ENCODE assay signal across 8 mouse cellular contexts in the genomic region with DNA sequence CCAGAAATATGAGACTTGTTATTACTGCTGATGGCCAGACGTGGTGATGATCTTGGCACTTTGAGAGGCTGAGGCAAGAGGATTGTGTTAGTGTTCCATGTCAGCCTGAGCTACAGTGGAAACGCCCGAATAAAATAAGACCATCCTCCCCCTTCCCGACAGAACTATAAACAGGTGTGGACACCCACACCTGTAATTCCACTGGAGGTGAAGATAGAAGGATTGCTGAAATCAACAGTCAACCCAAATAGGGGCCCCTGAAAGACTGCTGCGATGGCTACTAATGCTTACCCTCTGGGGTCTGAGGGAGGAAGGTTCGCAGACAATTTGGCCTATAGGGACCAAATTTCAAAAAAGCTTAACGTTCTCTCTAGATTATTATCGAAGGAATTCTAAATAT. TPM values are rescaled to one million over a fixed set of nuclear protein-coding genes. Genes with fewer than 3 reads are reported as not detected.
DNase-seq lines count a peak whose midpoint lies in the region; ATAC-seq and TF ChIP-seq lines count a peak whose summit lies in the region.

No protein-coding gene starts in this region.

- no peak for TF ChIP-seq POLR2A in heart, adult 2 months (IDR thresholded peaks at IDR 0.05; ENCODE audit: insufficient read depth, low read depth, low read length)

- H3K4me2 ChIP-seq in embryonic facial prominence, embryonic 12.5 days (replicated peaks), result peak overlapping the region; percentile 94
- peak overlapping the region; percentile 71 for H3K4me2 ChIP-seq in limb, embryonic 13.5 days (replicated peaks)
- peak overlapping the region; percentile 90 for H3K4me2 ChIP-seq in stomach, postnatal 0 days (replicated peaks; ENCODE audit: low read depth)

- no peak for TF ChIP-seq CTCF in heart, adult 2 months (IDR thresholded peaks at IDR 0.05)
- TF ChIP-seq CTCF in stomach, postnatal 0 days (IDR thresholded peaks at IDR 0.05; ENCODE audit: low read depth), result no peak

- H3K27ac ChIP-seq in heart, adult 2 months, result peak overlapping the region; percentile 89
- peak overlapping the region; percentile 86 for H3K27ac ChIP-seq in embryonic facial prominence, embryonic 12.5 days
- peak overlapping the region; percentile 84 for H3K27ac ChIP-seq in limb, embryonic 13.5 days
- peak overlapping the region; percentile 91 for H3K27ac ChIP-seq in stomach, postnatal 0 days (replicated peaks)

- no peak for DNase-seq in heart, adult 2 months
- DNase-seq in heart, adult 9 months (ENCODE audit: low spot score in 2 of 2), result no peak
- peak; percentile 11 to 16 for DNase-seq in B cell, adult 2 months
- DNase-seq in stomach, postnatal 0 days (ENCODE audit: low spot score), result no peak
- DNase-seq in right cerebral cortex, postnatal 25 days, result no peak
- no peak for DNase-seq in spleen, postnatal 14 days (ENCODE audit: low spot score in 2 of 2)

- peaks cover 2% of the 10 kb centered on the region; the same call in 1 of the 2 replicates for H3K36me3 ChIP-seq in heart, adult 2 months (ENCODE audit: control insufficient read depth, insufficient read depth, low read length)
- H3K36me3 ChIP-seq in embryonic facial prominence, embryonic 12.5 days, result peaks cover 30% of the 10 kb centered on the region
- H3K36me3 ChIP-seq in limb, embryonic 13.5 days, result peaks cover 35% of the 10 kb centered on the region
- peaks cover 7% of the 10 kb centered on the region for H3K36me3 ChIP-seq in stomach, postnatal 0 days (ENCODE audit: control insufficient read depth, insufficient read depth, low read length)

- peak overlapping the region; percentile 69 for H3K4me3 ChIP-seq in heart, adult 2 months
- peak overlapping the region; percentile 93 for H3K4me3 ChIP-seq in embryonic facial prominence, embryonic 12.5 days
- peak overlapping the region; percentile 89 for H3K4me3 ChIP-seq in limb, embryonic 13.5 days
- H3K4me3 ChIP-seq in stomach, postnatal 0 days (ENCODE audit: low read depth, low read length), result peak overlapping the region; percentile 90

- no peaks in the 10 kb centered on the region for H3K9me3 ChIP-seq in embryonic facial prominence, embryonic 12.5 days
- no peaks in the 10 kb centered on the region for H3K9me3 ChIP-seq in limb, embryonic 13.5 days
- H3K9me3 ChIP-seq in stomach, postnatal 0 days (ENCODE audit: control insufficient read depth, low read length), result no peaks in the 10 kb centered on the region

- H3K79me2 ChIP-seq in heart, adult 2 months (replicated peaks; ENCODE audit: control insufficient read depth, insufficient read depth, low read length), result peaks cover 5% of the 10 kb centered on the region

- peaks cover 6% of the 10 kb centered on the region for H3K4me1 ChIP-seq in heart, adult 2 months (ENCODE audit: control insufficient read depth, insufficient read depth, low read length)
- H3K4me1 ChIP-seq in embryonic facial prominence, embryonic 12.5 days, result peaks cover 16% of the 10 kb centered on the region
- H3K4me1 ChIP-seq in limb, embryonic 13.5 days, result peaks cover 20% of the 10 kb centered on the region
- 0 out of 2 replicates have a peak, but pooled peaks cover 2% of the 10 kb centered on the region for H3K4me1 ChIP-seq in stomach, postnatal 0 days (replicated peaks; ENCODE audit: control insufficient read depth, insufficient read depth)

- no peak for TF ChIP-seq EP300 in heart, adult 2 months (IDR thresholded peaks at IDR 0.05; ENCODE audit: insufficient read depth, low read depth, low read length)
- TF ChIP-seq EP300 in stomach, postnatal 0 days (optimal IDR thresholded peaks at IDR 0.05), result no peak

- no peak for ATAC-seq in embryonic facial prominence, embryonic 12.5 days (ENCODE audit: insufficient number of reproducible peaks, insufficient read depth, low FRiP score, low TSS enrichment)
- no peak for ATAC-seq in limb, embryonic 13.5 days (ENCODE audit: low FRiP score, low read depth)
- no peak for ATAC-seq in stomach, postnatal 0 days (ENCODE audit: low FRiP score, low TSS enrichment)

- 8% methylated on average over 8 of the region's 8 CpGs for WGBS in heart, adult 2 months
- WGBS in embryonic facial prominence, embryonic 12.5 days, result 12% methylated on average over 8 of the region's 8 CpGs
- 12% methylated on average over 8 of the region's 8 CpGs for WGBS in limb, embryonic 13.5 days
- WGBS in stomach, postnatal 0 days, result 7% methylated on average over 8 of the region's 8 CpGs

- 0 out of 2 replicates have a peak overlapping the region, but pooled peaks have one; percentile 27 for H3K9ac ChIP-seq in heart, adult 2 months (ENCODE audit: low read depth, low read length)
- peak overlapping the region; percentile 81 for H3K9ac ChIP-seq in embryonic facial prominence, embryonic 12.5 days
- H3K9ac ChIP-seq in limb, embryonic 13.5 days, result peak overlapping the region; percentile 90
- H3K9ac ChIP-seq in stomach, postnatal 0 days (ENCODE audit: low read length), result peak overlapping the region; percentile 80

- H3K27me3 ChIP-seq in heart, adult 2 months (ENCODE audit: control insufficient read depth, insufficient read depth, low read length), result no peaks in the 10 kb centered on the region
- H3K27me3 ChIP-seq in embryonic facial prominence, embryonic 12.5 days, result no peaks in the 10 kb centered on the region
- no peaks in the 10 kb centered on the region for H3K27me3 ChIP-seq in limb, embryonic 13.5 days
- H3K27me3 ChIP-seq in stomach, postnatal 0 days (ENCODE audit: control insufficient read depth, insufficient read depth, low read length), result no peaks in the 10 kb centered on the region

- intact Hi-C loops in heart, adult 2 months (cut with DNase I), result loop anchor here (1.0 kb wide), 1 partner anchor 27 kb away; the partner anchor contains the start of genes Emc1, Mrto4 and Ubr4

RNA-seq across cellular contexts. Expression of gene Ubr4, which starts 27.3 kb away (rescaled TPM):
- total RNA-seq in heart, adult 2 months (2021), result 100 to 1,000 TPM in 1 of 2 experiments, 10 to 100 TPM in 1; 90.0 to 109 TPM
- polyA plus RNA-seq in heart, adult 2 months (2012; rRNA removed), result 107 and 123 TPM in 2 replicates
- 70.8 and 74.0 TPM in 2 replicates for polyA plus RNA-seq in embryonic facial prominence, embryonic 12.5 days (2016; fragmentation: Nextera tagmentation; extraction: Ambion mirVana)
- 75.6 and 78.3 TPM in 2 replicates for polyA plus RNA-seq in limb, embryonic 13.5 days (2015; fragmentation: Nextera tagmentation; extraction: Ambion mirVana)
- 32.8 and 33.1 TPM in 2 replicates for polyA plus RNA-seq in stomach, postnatal 0 days (2015; fragmentation: Nextera tagmentation; extraction: Ambion mirVana)

RNA-seq across cellular contexts. Expression of gene Emc1, which starts 27.3 kb away (rescaled TPM):
- total RNA-seq in heart, adult 2 months (2021), result 10 to 100 TPM; 45.5 to 47.4 TPM
- 47.5 and 57.6 TPM in 2 replicates for polyA plus RNA-seq in heart, adult 2 months (2012; rRNA removed)
- polyA plus RNA-seq in embryonic facial prominence, embryonic 12.5 days (2016; fragmentation: Nextera tagmentation; extraction: Ambion mirVana), result 32.1 and 33.6 TPM in 2 replicates
- 22.8 and 28.0 TPM in 2 replicates for polyA plus RNA-seq in limb, embryonic 13.5 days (2015; fragmentation: Nextera tagmentation; extraction: Ambion mirVana)
- polyA plus RNA-seq in stomach, postnatal 0 days (2015; fragmentation: Nextera tagmentation; extraction: Ambion mirVana), result 10.7 and 11.9 TPM in 2 replicates

RNA-seq across cellular contexts. Expression of gene Mrto4, which starts 27.3 kb away (rescaled TPM):
- total RNA-seq in heart, adult 2 months (2021), result 10 to 100 TPM; 27.1 to 31.3 TPM
- 16.5 TPM in 2 replicates for polyA plus RNA-seq in heart, adult 2 months (2012; rRNA removed)
- polyA plus RNA-seq in embryonic facial prominence, embryonic 12.5 days (2016; fragmentation: Nextera tagmentation; extraction: Ambion mirVana), result 125 and 129 TPM in 2 replicates
- polyA plus RNA-seq in limb, embryonic 13.5 days (2015; fragmentation: Nextera tagmentation; extraction: Ambion mirVana), result 118 and 119 TPM in 2 replicates
- polyA plus RNA-seq in stomach, postnatal 0 days (2015; fragmentation: Nextera tagmentation; extraction: Ambion mirVana), result 41.0 and 43.7 TPM in 2 replicates

Comparison
In these comparisons a context has a peak if more than half of its experiments do, and no peak if none do; other contexts are left out.
1. DNase-seq: peak in B cell, adult 2 months (2 of 2); none in heart, adult 2 months (0 of 2), heart, adult 9 months (0 of 2), stomach, postnatal 0 days (single experiment), right cerebral cortex, postnatal 25 days (single experiment) and spleen, postnatal 14 days (0 of 2).
2. H3K9ac ChIP-seq: peak in every context shown above with its lines; median percentile 90 in limb, embryonic 13.5 days; 81 in embryonic facial prominence, embryonic 12.5 days; 80 in stomach, postnatal 0 days; 27 in heart, adult 2 months.
3. Peak in every context shown above with its lines, with median percentiles within 50 percentile points of each other: H3K27ac ChIP-seq, H3K4me3 ChIP-seq and H3K4me2 ChIP-seq.